Mouse (Mus musculus): ENCODE measurements around the gene Coro7.
A peak's percentile ranks its signal among the peaks of the same experiment; 100 is the strongest.
"Not testable (repeated sequence)": the region's sequence is repeated elsewhere in the genome, so short reads cannot be mapped to it uniquely, and the experiment has no call there.

Coro7 gene

GRCm38 (mm10) chr16:4679121-4680018 lies at the start of gene Coro7:
Gene Coro7 (minus strand): TSS chr16:4679777.
- DNase-seq (ENCODE audit: low spot score in 2 of 2): peak; percentile 72 to 87

- DNase-seq (ENCODE audit: low spot score in 2 of 2): no peak
These were observed 48.4 kb upstream of the Coro7 start for GRCm38 (mm10) chr16:4727963-4728362.

GRCm38 (mm10) chr16:4727526-4727925 lies 47.9 kb upstream of the Coro7 start:
- no peak for DNase-seq (ENCODE audit: low spot score in 2 of 2)

GRCm38 (mm10) chr16:4726528-4727128 lies 47.1 kb upstream of the Coro7 start:
- DNase-seq (ENCODE audit: low spot score in 2 of 2): peak in 1 of 2 experiments; percentile 31

- peak; percentile 75 to 92 for DNase-seq (ENCODE audit: low spot score in 2 of 2)
These were observed 46.4 kb upstream of the Coro7 start, which contains the start of gene Hmox2 for GRCm38 (mm10) chr16:4725780-4726527. Gene Hmox2 (plus strand): TSS chr16:4726361.

GRCm38 (mm10) chr16:4725266-4725665 lies 45.7 kb upstream of the Coro7 start:
- DNase-seq (ENCODE audit: low spot score in 2 of 2): no peak

- DNase-seq (ENCODE audit: low spot score in 2 of 2): no peak
These were observed 43.3 kb upstream of the Coro7 start for GRCm38 (mm10) chr16:4722915-4723209.

GRCm38 (mm10) chr16:4722128-4722914 lies 42.7 kb upstream of the Coro7 start:
- no peak for DNase-seq (ENCODE audit: low spot score in 2 of 2)

- peak in 1 of 2 experiments; percentile 58 for DNase-seq (ENCODE audit: low spot score in 2 of 2)
These were observed 39.4 kb upstream of the Coro7 start, which contains the start of gene Nmral1 for GRCm38 (mm10) chr16:4718753-4719518. Gene Nmral1 (minus strand): TSS chr16:4719356.

- no peak for DNase-seq (ENCODE audit: low spot score in 2 of 2)
These were observed 38.3 kb upstream of the Coro7 start for GRCm38 (mm10) chr16:4717866-4718265.

GRCm38 (mm10) chr16:4713861-4714710 lies 34.5 kb upstream of the Coro7 start:
- DNase-seq (ENCODE audit: low spot score in 2 of 2): no peak

GRCm38 (mm10) chr16:4711173-4711572 lies 31.6 kb upstream of the Coro7 start:
- DNase-seq (ENCODE audit: low spot score in 2 of 2): no peak

- DNase-seq (ENCODE audit: low spot score in 2 of 2): no peak
These were observed 26.0 kb upstream of the Coro7 start for GRCm38 (mm10) chr16:4705541-4705940.

- DNase-seq (ENCODE audit: low spot score in 2 of 2): no peak
These were observed 23.1 kb upstream of the Coro7 start for GRCm38 (mm10) chr16:4702646-4703045.

- no peak for DNase-seq (ENCODE audit: low spot score in 2 of 2)
These were observed 21.6 kb upstream of the Coro7 start for GRCm38 (mm10) chr16:4701211-4701610.

- not testable (repeated sequence) for DNase-seq (ENCODE audit: low spot score in 2 of 2)
These were observed 9.8 kb upstream of the Coro7 start for GRCm38 (mm10) chr16:4689371-4689770.

GRCm38 (mm10) chr16:4684457-4684791 lies 4.8 kb upstream of the Coro7 start:
- no peak for DNase-seq (ENCODE audit: low spot score in 2 of 2)

GRCm38 (mm10) chr16:4683581-4684456 lies 4.2 kb upstream of the Coro7 start:
- peak; percentile 81 to 94 for DNase-seq (ENCODE audit: low spot score in 2 of 2)

- no peak for DNase-seq (ENCODE audit: low spot score in 2 of 2)
These were observed 3.6 kb upstream of the Coro7 start for GRCm38 (mm10) chr16:4683193-4683580.
